Mouse (Mus musculus): ENCODE measurements around the gene Sertad1.
A peak's percentile ranks its signal among the peaks of the same experiment; 100 is the strongest.
"Not testable (repeated sequence)": the region's sequence is repeated elsewhere in the genome, so short reads cannot be mapped to it uniquely, and the experiment has no call there.

Gene Sertad1

GRCm38 (mm10) chr7:27473156-27473834 is 13.4 kb upstream of the Sertad1 start, which contains the start of gene Sertad3:
Sertad3 (plus strand) TSS chr7:27473768.
- DNase-seq (ENCODE audit: low read depth), result peak; percentile 94

DNA sequence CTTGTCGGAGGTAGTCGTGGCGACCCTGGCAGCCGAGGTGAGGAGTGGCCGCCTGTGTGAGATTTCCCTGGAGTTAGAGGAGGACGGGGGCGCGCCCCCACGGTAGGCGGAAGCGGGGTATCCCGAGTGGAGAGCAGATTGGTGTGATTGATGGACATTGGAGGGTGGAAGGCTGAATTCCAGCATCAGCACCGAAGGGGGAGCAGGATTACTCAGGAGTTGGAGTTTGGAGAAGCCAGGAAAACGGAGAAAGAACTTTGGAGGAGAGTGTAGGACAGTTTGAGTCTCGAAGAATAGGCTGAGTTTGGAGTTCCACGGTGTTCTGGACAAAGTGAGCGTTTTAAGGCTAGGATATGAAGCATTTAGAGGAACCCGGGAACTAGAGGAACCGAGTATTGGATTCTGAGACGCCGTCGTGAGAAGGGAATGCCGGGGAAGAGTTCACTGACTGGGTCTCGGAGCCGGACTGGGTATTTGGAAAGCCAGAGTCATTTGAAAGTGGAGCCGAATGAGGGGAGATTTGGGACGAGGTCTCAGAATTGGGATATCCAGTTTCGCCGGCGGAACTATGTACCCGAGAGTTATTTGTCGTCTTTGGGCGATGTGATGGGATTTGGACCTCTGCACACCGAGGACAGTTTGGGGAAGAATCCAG is 12.7 kb upstream of the Sertad1 start:
- no peak for DNase-seq (ENCODE audit: low read depth)

GRCm38 (mm10) chr7:27474490-27474954 is 12.2 kb upstream of the Sertad1 start:
- peak; percentile 98 for DNase-seq (ENCODE audit: low read depth)

DNA sequence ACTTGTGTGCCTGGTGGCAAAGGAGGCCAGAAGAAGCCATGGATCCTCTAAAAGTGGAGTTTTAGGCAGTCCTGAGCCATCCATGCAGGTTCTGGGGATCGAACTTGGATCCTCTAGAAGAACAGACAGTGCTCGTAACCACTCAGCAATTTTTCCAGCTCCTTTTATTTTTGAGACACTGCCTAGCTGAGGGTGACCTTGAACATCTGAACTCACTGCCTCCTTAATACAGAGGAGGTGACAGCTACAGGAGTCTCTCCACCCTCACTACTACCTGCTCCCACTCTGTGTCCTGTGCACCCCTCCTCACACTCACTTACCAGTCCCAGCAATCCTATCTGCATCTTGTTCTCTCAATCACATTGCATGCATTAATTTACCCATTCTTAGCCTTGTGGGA is 11.1 kb upstream of the Sertad1 start:
- DNase-seq (ENCODE audit: low read depth), result no peak

DNA sequence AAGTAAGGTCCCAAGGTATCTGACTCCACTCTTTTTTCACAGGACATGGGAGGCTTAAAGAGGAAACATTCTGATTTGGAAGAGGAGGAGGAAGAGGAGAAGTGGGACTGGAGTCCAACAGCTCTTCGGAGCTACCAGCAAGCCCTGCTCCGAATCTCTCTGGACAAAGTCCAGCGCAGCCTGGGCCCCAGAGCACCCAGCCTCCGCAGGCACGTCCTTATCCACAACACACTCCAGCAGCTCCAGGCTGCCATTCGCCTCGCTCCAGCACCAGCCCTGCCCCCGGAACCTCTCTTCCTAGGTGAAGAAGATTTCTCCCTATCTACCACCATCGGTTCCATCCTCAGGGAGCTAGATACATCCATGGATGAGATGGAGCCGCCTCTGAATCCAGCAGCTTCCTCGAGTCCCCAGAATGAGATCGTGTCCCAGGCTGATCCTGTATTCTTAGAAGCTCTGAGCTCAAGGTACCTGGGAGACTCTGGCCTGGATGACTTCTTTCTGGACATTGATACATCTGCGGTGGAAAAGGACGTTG is 10.5 kb upstream of the Sertad1 start:
- DNase-seq (ENCODE audit: low read depth), result no peak

DNA sequence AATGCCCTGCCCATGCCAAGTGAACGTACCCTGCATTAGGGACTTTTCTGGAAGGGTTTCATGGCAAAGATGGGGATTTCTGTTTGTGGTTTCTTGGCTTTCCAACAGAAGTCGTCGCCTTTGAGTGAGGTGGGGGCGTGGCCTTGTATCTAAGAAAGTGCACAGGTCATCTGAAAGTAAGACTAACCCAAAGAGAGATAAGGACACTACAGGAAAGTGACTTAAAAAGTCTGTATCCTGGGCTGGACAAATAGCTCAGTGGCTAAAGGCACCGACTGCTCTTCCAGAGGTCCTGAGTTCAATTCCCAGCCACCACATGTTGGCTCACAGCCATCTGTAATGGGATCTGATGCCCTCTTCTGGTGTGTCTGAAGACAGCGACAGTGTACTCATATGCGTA is 8.1 kb upstream of the Sertad1 start:
- DNase-seq (ENCODE audit: low read depth), result no peak

- DNase-seq (ENCODE audit: low read depth), result no peak
These were observed 7.0 kb upstream of the Sertad1 start for GRCm38 (mm10) chr7:27479750-27480149.

- DNase-seq (ENCODE audit: low read depth), result no peak
These were observed 6.2 kb upstream of the Sertad1 start for GRCm38 (mm10) chr7:27480506-27480905.

DNA sequence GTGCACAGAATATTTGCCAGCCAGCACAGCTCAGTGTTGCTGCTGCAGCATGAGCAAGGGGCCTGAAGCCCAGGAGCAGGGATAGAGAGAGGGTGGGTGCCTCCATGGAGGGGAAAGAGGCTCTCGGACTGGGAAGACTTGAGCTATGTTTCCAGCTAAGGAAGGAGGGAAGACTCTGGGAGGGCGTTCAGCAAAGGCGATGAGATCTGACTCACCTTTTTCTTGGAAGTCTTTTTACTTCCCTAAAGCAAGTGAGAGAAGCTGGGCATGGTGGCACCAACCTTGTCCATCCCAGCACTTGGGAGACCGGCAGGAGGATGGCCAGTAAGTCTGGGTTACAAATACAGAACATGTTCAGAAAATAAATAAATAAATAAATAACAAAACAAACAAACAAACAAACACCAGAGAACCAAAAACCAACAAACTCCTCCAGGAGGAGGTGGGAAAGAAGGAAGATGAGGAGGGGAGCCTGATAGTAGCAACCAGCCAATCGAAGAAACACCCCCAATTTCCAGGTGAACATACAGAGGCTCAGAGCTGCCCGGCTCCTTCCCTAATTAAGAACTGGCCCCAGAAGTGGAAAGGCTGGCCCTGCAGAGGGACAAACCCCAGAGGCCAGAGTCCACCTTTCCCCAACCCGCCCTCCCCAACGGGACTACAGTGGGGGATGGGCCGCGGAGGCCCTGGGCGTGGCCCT is 5.6 kb upstream of the Sertad1 start:
- DNase-seq (ENCODE audit: low read depth), result no peak

DNA sequence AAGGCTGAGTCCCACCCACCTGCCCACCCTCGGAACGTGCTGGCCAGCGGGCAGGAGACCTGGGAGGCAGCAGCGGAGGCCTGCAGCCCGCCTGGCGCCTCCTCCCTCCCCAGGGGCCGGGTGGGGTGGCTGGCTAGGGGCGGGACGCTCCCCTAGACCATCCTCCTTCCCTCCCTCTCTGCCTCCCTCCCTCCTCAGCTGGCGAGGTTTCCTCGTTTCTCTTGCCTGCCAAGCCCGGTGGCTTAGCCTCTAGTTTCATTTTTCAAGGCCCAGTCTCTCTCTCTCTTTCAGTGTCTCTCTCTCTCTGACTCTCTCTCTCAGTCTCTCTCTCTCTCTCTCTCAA is 5.1 kb upstream of the Sertad1 start:
- peak; percentile 61 for DNase-seq (ENCODE audit: low read depth)

DNA sequence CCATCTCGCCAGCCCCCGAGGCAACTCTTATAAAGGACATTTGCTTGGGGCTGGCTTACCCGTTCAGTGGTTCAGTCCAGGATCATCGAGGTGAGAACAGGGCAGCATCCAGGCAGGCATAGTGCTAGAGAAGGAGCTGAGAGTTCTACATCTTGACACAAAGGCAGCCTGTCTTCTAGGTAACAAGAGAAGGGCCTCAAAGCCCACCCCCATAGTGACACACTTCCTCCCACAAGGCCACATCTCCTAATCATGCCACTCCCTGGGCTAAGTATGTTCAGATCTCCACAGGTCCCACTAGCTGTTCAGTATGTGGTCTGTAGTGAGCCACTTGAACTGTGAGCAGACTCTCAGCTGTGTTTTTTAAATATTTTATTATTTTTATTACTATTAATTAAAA is 2.9 kb upstream of the Sertad1 start:
- DNase-seq (ENCODE audit: low read depth), result no peak

DNA sequence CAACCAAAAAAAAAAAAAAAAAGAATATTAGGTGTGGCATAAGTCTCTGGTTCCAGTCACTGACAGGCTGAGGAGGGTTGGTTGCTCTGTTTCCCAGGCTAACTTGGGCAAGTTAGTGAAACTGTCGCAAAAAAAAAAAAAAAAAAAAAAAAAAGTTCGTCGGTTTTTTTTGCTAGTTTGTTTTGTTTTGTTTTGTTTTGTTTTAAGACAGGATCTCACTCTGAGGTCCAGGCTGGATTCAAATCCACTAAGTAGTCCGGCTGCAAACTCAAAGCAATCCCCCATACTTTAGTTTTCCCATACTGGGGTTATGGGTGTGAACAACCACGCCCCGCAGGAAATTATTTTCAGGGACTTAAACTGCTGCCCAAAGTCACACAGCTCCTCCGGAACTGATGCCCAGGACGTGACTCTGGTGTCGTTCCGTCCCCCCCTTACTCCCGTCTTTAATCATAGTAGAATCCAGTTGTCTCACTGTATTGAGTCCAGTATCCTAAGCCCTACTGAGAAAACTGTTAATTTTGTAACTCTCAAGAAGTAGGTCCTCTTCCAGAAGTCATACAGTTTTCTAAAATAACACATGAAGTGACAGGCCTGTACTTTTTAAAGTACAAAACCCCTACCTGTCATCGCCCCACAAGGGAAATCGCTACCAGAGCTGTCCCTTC is 474 bp upstream of the Sertad1 start:
- DNase-seq (ENCODE audit: low read depth), result peak; percentile 53

- no peak for DNase-seq (ENCODE audit: low read depth)
These were observed 1.1 kb downstream of the Sertad1 start for GRCm38 (mm10) chr7:27487740-27488268.

DNA sequence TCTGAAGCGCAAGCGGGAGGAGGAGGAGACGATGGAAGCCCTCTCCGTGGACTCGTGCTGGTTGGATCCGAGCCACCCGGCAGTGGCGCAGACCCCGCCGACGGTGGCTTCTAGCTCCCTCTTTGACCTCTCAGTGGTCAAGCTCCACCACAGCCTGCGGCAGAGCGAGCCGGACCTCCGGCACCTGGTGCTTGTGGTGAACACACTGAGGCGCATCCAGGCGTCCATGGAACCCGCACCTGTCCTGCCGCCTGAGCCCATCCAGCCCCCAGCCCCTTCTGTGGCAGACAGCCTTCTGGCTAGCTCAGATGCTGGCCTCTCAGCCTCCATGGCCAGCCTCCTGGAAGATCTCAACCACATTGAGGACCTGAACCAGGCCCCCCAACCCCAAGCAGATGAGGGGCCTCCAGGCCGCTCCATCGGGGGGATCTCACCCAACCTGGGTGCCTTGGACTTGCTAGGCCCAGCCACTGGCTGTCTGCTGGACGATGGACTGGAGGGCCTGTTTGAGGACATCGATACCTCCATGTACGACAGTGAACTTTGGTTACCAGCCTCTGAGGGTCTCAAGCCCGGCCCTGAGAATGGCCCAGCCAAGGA is 2.7 kb downstream of the Sertad1 start:
- no peak for DNase-seq (ENCODE audit: low read depth)

- DNase-seq (ENCODE audit: low read depth), result no peak
These were observed 3.5 kb downstream of the Sertad1 start for GRCm38 (mm10) chr7:27490227-27490542.

GRCm38 (mm10) chr7:27490543-27491329 is 4.0 kb downstream of the Sertad1 start:
- peak; percentile 82 for DNase-seq (ENCODE audit: low read depth)

DNA sequence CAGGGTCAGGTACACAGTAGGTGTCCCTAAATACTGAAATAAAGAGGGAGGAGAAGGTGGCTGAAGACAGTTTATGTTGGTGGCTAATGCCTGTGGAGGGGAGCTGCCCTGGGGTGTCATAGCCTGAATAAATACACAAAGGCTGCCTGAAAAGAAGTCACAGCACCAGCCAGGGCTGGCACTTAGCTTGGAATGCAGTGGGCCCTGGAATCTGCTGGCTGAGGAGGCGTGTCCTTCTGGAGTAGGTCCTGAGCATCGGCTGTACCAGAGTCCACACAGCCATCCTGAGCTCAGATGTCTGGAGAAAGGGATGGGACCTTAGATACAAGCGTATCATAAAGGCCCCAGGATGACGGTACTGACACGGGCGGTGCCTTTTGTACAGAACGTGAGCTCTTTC is 5.1 kb downstream of the Sertad1 start:
- DNase-seq (ENCODE audit: low read depth), result no peak

DNA sequence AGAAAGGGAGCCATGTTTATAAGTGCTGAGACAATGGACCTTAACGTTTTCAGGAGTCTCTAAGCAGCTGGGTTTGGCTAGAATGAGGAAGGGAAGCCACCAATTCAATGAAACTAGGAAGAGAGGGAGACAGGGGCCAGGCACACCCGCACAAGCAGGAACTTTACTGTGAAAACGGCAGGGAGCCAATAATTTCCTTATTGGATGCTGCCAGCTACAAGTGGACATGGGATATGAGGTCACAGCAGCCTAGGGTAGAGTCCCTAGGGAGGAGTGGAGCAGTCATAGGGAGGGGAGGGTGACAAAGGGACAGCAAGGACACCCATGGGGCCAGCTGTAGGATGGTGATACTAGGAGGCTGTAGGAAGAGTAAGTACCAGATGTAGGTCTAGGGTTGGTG is 6.3 kb downstream of the Sertad1 start:
- DNase-seq (ENCODE audit: low read depth), result no peak

- DNase-seq (ENCODE audit: low read depth), result no peak
These were observed 6.7 kb downstream of the Sertad1 start for GRCm38 (mm10) chr7:27493450-27493849.

GRCm38 (mm10) chr7:27494659-27495367 is 8.1 kb downstream of the Sertad1 start:
- DNase-seq (ENCODE audit: low read depth), result not testable (repeated sequence)
